Mouse (Mus musculus): Measurements from ENCODE around the gene Eif4e2. TPM values are rescaled to one million over a fixed set of nuclear protein-coding genes. Genes with fewer than 3 reads are reported as not detected.
A peak's percentile ranks its signal among the peaks of the same experiment; 100 is the strongest.

Gene Eif4e2
- polyA plus RNA-seq, 1 experiment from 2014 or later = 118 TPM

- no peak for TF ChIP-seq EP300 (IDR thresholded peaks at IDR 0.05)
- TF ChIP-seq CTCF (IDR thresholded peaks at IDR 0.05) = no peak
- DNase-seq (ENCODE audit: low spot score) (no peak), ATAC-seq (no peak)
- Histone ChIP-seq H3K4me1 (ENCODE audit: insufficient read depth, low read depth, low read length) (no peaks in the 10 kb centered on the region), H3K9ac (replicated peaks; ENCODE audit: low read depth) (no peak overlapping the region), H3K9me3 (ENCODE audit: low read length) (no peaks in the 10 kb centered on the region), H3K36me3 (ENCODE audit: insufficient read depth, low read length) (no peaks in the 10 kb centered on the region), H3K27me3 (replicated peaks; ENCODE audit: insufficient read depth, low read length) (0 out of 2 replicates have a peak, but pooled peaks cover 2% of the 10 kb centered on the region), H3K27ac (ENCODE audit: low read length) (no peak overlapping the region), H3K4me3 (ENCODE audit: low read depth, low read length) (no peak overlapping the region), H3K4me2 (replicated peaks; ENCODE audit: low read depth, low read length) (no peak overlapping the region)
- WGBS = 33% methylated on average over 2 of the region's 2 CpGs
Observed at GRCm38 (mm10) chr1:87200811-87201210, 12.9 kb upstream of the Eif4e2 start.

- TF ChIP-seq CTCF (IDR thresholded peaks at IDR 0.05) (no peak), EP300 (IDR thresholded peaks at IDR 0.05) (no peak)
- no peak for ATAC-seq
- no peaks in the 10 kb centered on the region for H3K9me3 ChIP-seq (ENCODE audit: low read length)
- H3K4me2 ChIP-seq (replicated peaks; ENCODE audit: low read depth, low read length) = no peak overlapping the region
- no peaks in the 10 kb centered on the region for H3K4me1 ChIP-seq (ENCODE audit: insufficient read depth, low read depth, low read length)
- DNase-seq (ENCODE audit: low spot score) = no peak
- H3K36me3 ChIP-seq (ENCODE audit: insufficient read depth, low read length) = no peaks in the 10 kb centered on the region
- no peak overlapping the region for H3K9ac ChIP-seq (replicated peaks; ENCODE audit: low read depth)
- H3K4me3 ChIP-seq (ENCODE audit: low read depth, low read length) = no peak overlapping the region
- WGBS = 28% methylated on average over 1 of the region's 1 CpGs
- no peak overlapping the region for H3K27ac ChIP-seq (ENCODE audit: low read length)
- 0 out of 2 replicates have a peak, but pooled peaks cover 6% of the 10 kb centered on the region for H3K27me3 ChIP-seq (replicated peaks; ENCODE audit: insufficient read depth, low read length)
Observed at GRCm38 (mm10) chr1:87201848-87202247, 11.9 kb upstream of the Eif4e2 start.

GRCm38 (mm10) chr1:87203779-87204178, 9.9 kb upstream of the Eif4e2 start:
- no peak overlapping the region for H3K27ac ChIP-seq (ENCODE audit: low read length)
- H3K4me2 ChIP-seq (replicated peaks; ENCODE audit: low read depth, low read length) = no peak overlapping the region
- H3K4me1 ChIP-seq (ENCODE audit: insufficient read depth, low read depth, low read length) = no peaks in the 10 kb centered on the region
- WGBS = 74% methylated on average over 5 of the region's 5 CpGs
- H3K4me3 ChIP-seq (ENCODE audit: low read depth, low read length) = no peak overlapping the region
- 0 out of 2 replicates have a peak, but pooled peaks cover 6% of the 10 kb centered on the region for H3K27me3 ChIP-seq (replicated peaks; ENCODE audit: insufficient read depth, low read length)
- ATAC-seq (no peak), DNase-seq (ENCODE audit: low spot score) (no peak)
- no peaks in the 10 kb centered on the region for H3K9me3 ChIP-seq (ENCODE audit: low read length)
- no peaks in the 10 kb centered on the region for H3K36me3 ChIP-seq (ENCODE audit: insufficient read depth, low read length)
- TF ChIP-seq CTCF (IDR thresholded peaks at IDR 0.05) (no peak), EP300 (IDR thresholded peaks at IDR 0.05) (no peak)
- H3K9ac ChIP-seq (replicated peaks; ENCODE audit: low read depth) = no peak overlapping the region

- H3K9ac ChIP-seq (replicated peaks; ENCODE audit: low read depth) = no peak within 1 kb of the TSS
- no peak within 1 kb of the TSS for H3K4me3 ChIP-seq (ENCODE audit: low read depth, low read length)
- no peak within 1 kb of the TSS for H3K4me2 ChIP-seq (replicated peaks; ENCODE audit: low read depth, low read length)
- ATAC-seq (no peak), DNase-seq (ENCODE audit: low spot score) (no peak)
- H3K27ac ChIP-seq (ENCODE audit: low read length) = no peak within 1 kb of the TSS
- H3K4me1 ChIP-seq (ENCODE audit: insufficient read depth, low read depth, low read length) = no peaks in the 10 kb centered on the region
- no peaks in the 10 kb centered on the region for H3K9me3 ChIP-seq (ENCODE audit: low read length)
- no peaks in the 10 kb centered on the region for H3K36me3 ChIP-seq (ENCODE audit: insufficient read depth, low read length)
- WGBS = 81% methylated on average over 7 of the region's 7 CpGs
- TF ChIP-seq CTCF (IDR thresholded peaks at IDR 0.05) (no peak), EP300 (IDR thresholded peaks at IDR 0.05) (no peak)
- 0 out of 2 replicates have a peak, but pooled peaks cover 6% of the 10 kb centered on the region for H3K27me3 ChIP-seq (replicated peaks; ENCODE audit: insufficient read depth, low read length)
Observed at GRCm38 (mm10) chr1:87204465-87204864, 9.2 kb upstream of the Eif4e2 start, which contains the start of gene Chrng. TSS of gene Chrng (plus strand) at chr1:87204657.

GRCm38 (mm10) chr1:87205038-87205437, 8.7 kb upstream of the Eif4e2 start:
- DNase-seq (ENCODE audit: low spot score) (no peak), ATAC-seq (peak; percentile 52)
- no peaks in the 10 kb centered on the region for H3K4me1 ChIP-seq (ENCODE audit: insufficient read depth, low read depth, low read length)
- no peak overlapping the region for H3K4me2 ChIP-seq (replicated peaks; ENCODE audit: low read depth, low read length)
- 44% methylated on average over 6 of the region's 6 CpGs for WGBS
- no peaks in the 10 kb centered on the region for H3K36me3 ChIP-seq (ENCODE audit: insufficient read depth, low read length)
- H3K27me3 ChIP-seq (replicated peaks; ENCODE audit: insufficient read depth, low read length) = 0 out of 2 replicates have a peak, but pooled peaks cover 6% of the 10 kb centered on the region
- no peaks in the 10 kb centered on the region for H3K9me3 ChIP-seq (ENCODE audit: low read length)
- no peak overlapping the region for H3K9ac ChIP-seq (replicated peaks; ENCODE audit: low read depth)
- H3K4me3 ChIP-seq (ENCODE audit: low read depth, low read length) = no peak overlapping the region
- H3K27ac ChIP-seq (ENCODE audit: low read length) = no peak overlapping the region
- TF ChIP-seq CTCF (IDR thresholded peaks at IDR 0.05) (no peak), EP300 (IDR thresholded peaks at IDR 0.05) (0 out of 2 replicates have a peak, but pooled peaks have one; percentile 28)

- no peak for DNase-seq (ENCODE audit: low spot score)
Observed at GRCm38 (mm10) chr1:87205502-87205901, 8.2 kb upstream of the Eif4e2 start.

More at GRCm38 (mm10) chr1:87205502-87205901, 8.2 kb upstream of the Eif4e2 start:
- no peak overlapping the region for H3K4me3 ChIP-seq (ENCODE audit: low read depth, low read length)
- whole genome bisulfite sequencing = 21% methylated on average over 3 of the region's 3 CpGs
- no peak for TF ChIP-seq CTCF (IDR thresholded peaks at IDR 0.05)
- TF ChIP-seq EP300 (IDR thresholded peaks at IDR 0.05) = no peak
- ATAC-seq = peak; percentile 73
- H3K4me2 ChIP-seq (replicated peaks; ENCODE audit: low read depth, low read length) = no peak overlapping the region
- no peaks in the 10 kb centered on the region for H3K9me3 ChIP-seq (ENCODE audit: low read length)
- H3K36me3 ChIP-seq (ENCODE audit: insufficient read depth, low read length) = no peaks in the 10 kb centered on the region
- no peaks in the 10 kb centered on the region for H3K4me1 ChIP-seq (ENCODE audit: insufficient read depth, low read depth, low read length)
- H3K27ac ChIP-seq (ENCODE audit: low read length) = no peak overlapping the region
- no peak overlapping the region for H3K9ac ChIP-seq (replicated peaks; ENCODE audit: low read depth)
- 0 out of 2 replicates have a peak, but pooled peaks cover 6% of the 10 kb centered on the region for H3K27me3 ChIP-seq (replicated peaks; ENCODE audit: insufficient read depth, low read length)
